Mouse (Mus musculus) limb, embryonic 11.5 days (tissue): ENCODE measurements around the gene Sf3b3. TPM values are rescaled to one million over a fixed set of nuclear protein-coding genes. Genes with fewer than 3 reads are reported as not detected.

Experiments
- ATAC-seq: fragments of 200-750 bp; cut with Nextera tagmentation; 2 replicates; pipeline ENCODE4 v1.8.0; 2017; ENCODE audit warnings: low read depth; ENCODE audit not compliant: insufficient number of reproducible peaks, low FRiP score, low TSS enrichment
- DNase-seq: peaks from one replicate; pipeline ENCODE4 v3.0.0-alpha.2; 2015; ENCODE audit warnings: low spot score
- H3K27ac ChIP-seq: fragments of 300-500 bp; sonication (generic); replicated peaks from 2 replicates; pipeline ENCODE4 v1.5.1; 2014; ENCODE audit warnings: low read depth, mild to moderate bottlenecking, low read length
- H3K27me3 ChIP-seq: fragments of 300-500 bp; sonication (generic); 2 replicates; pipeline ENCODE4 v1.6.1; 2014; ENCODE audit warnings: mild to moderate bottlenecking, low read length, mixed read lengths; ENCODE audit not compliant: control insufficient read depth, insufficient read depth
- H3K36me3 ChIP-seq: fragments of 300-500 bp; sonication (generic); 2 replicates; pipeline ENCODE4 v1.6.1; 2014; ENCODE audit warnings: mild to moderate bottlenecking, low read length, moderate library complexity, mixed read lengths; ENCODE audit not compliant: control insufficient read depth, insufficient read depth
- H3K4me1 ChIP-seq: fragments of 300-500 bp; sonication (generic); 2 replicates; pipeline ENCODE4 v1.6.1; 2014; ENCODE audit warnings: low read length, mixed read lengths; ENCODE audit not compliant: control insufficient read depth, insufficient read depth
- H3K4me2 ChIP-seq: fragments of 300-500 bp; sonication (generic); 2 replicates; pipeline ENCODE4 v1.6.1; 2014; ENCODE audit warnings: low read depth, mild to moderate bottlenecking, moderate library complexity; ENCODE audit not compliant: severe bottlenecking
- H3K4me3 ChIP-seq: fragments of 300-500 bp; sonication (generic); 2 replicates; pipeline ENCODE4 v1.5.1; 2014; ENCODE audit warnings: low read depth, low read length
- H3K9ac ChIP-seq: fragments of 300-500 bp; sonication (generic); 2 replicates; pipeline ENCODE4 v1.6.1; 2014; ENCODE audit warnings: mild to moderate bottlenecking, low read length
- H3K9me3 ChIP-seq: fragments of 300-500 bp; sonication (generic); 2 replicates; pipeline ENCODE4 v1.6.1; 2016; ENCODE audit warnings: low read length; ENCODE audit not compliant: control insufficient read depth
- WGBS: fragments of 180-500 bp; shearing (Covaris S2); extraction: QIAGEN DNeasy Blood & Tissue Kit; methylation state at CpG from one replicate; pipeline ENCODE4 v1.1.7; 2014; 5-methylcytosine and 5-hydroxymethylcytosine counted together
- polyA plus RNA-seq: library from polyadenylated mRNA; unstranded; fragments of >200 nt; fragmentation: Nextera tagmentation; extraction: Ambion mirVana; gene quantifications from 2 replicates; pipeline ENCODE4 v1.2.1, GENCODE M21; 2014

Sf3b3 gene
- polyA plus RNA-seq, 1 experiment from 2014 or later, result 215 TPM

GRCm38 (mm10) chr8:110843207-110843606 is 3.4 kb downstream of the Sf3b3 start:
- no peak for ATAC-seq
- 79% methylated on average over 5 of the region's 5 CpGs for WGBS
- Histone ChIP-seq H3K27ac (no peak overlapping the region), H3K9me3 (no peaks in the 10 kb centered on the region), H3K36me3 (peaks cover 34% of the 10 kb centered on the region), H3K9ac (no peak overlapping the region), H3K4me1 (peaks cover 6% of the 10 kb centered on the region), H3K4me3 (no peak overlapping the region), H3K27me3 (no peaks in the 10 kb centered on the region), H3K4me2 (no peak overlapping the region)
- DNase-seq, result no peak

GRCm38 (mm10) chr8:110842012-110842574 is 4.5 kb downstream of the Sf3b3 start:
- 93% methylated on average over 3 of the region's 3 CpGs for WGBS
- Histone ChIP-seq H3K4me3 (no peak overlapping the region), H3K4me2 (no peak overlapping the region), H3K9me3 (no peaks in the 10 kb centered on the region), H3K27ac (no peak overlapping the region), H3K36me3 (peaks cover 40% of the 10 kb centered on the region), H3K4me1 (no peaks in the 10 kb centered on the region; the same call in 1 of the 2 replicates), H3K27me3 (no peaks in the 10 kb centered on the region), H3K9ac (no peak overlapping the region)
- no peak for ATAC-seq
- DNase-seq, result no peak

DNA sequence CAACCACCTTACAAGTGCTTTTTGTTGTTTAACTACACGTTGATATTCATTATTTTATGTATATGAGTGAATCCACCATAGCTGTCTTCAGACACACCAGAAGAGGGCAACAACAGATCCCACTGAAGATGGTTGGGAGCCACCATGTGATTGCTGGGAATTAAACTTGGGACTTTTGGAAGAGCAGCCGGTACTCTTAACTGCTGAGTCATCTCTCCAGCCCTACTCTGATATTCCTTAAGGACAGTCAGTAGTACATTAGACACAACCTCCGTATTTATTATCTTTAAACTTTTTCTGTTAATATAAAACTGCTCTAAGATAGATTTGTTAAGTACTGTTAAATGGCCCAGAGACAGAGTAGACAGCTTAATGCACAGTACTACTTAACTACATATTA is 14.6 kb downstream of the Sf3b3 start:
- no peak overlapping the region for H3K27ac ChIP-seq
- ATAC-seq (no peak), DNase-seq (no peak)
- no peaks in the 10 kb centered on the region for H3K4me1 ChIP-seq
- H3K27me3 ChIP-seq, result no peaks in the 10 kb centered on the region
- H3K36me3 ChIP-seq, result peaks cover 45% of the 10 kb centered on the region
- no peak overlapping the region for H3K9ac ChIP-seq
- 92% methylated on average over 3 of the region's 3 CpGs for WGBS
- no peak overlapping the region for H3K4me3 ChIP-seq
- no peaks in the 10 kb centered on the region for H3K9me3 ChIP-seq
- H3K4me2 ChIP-seq, result no peak overlapping the region

GRCm38 (mm10) chr8:110828511-110828910 is 18.1 kb downstream of the Sf3b3 start:
- no peak overlapping the region for H3K4me2 ChIP-seq
- DNase-seq (no peak), ATAC-seq (no peak)
- H3K9me3 ChIP-seq, result no peaks in the 10 kb centered on the region
- no peak overlapping the region for H3K9ac ChIP-seq
- H3K4me3 ChIP-seq, result no peak overlapping the region
- no peaks in the 10 kb centered on the region for H3K4me1 ChIP-seq
- no peaks in the 10 kb centered on the region for H3K27me3 ChIP-seq
- peaks cover 51% of the 10 kb centered on the region for H3K36me3 ChIP-seq
- no peak overlapping the region for H3K27ac ChIP-seq
- 81% methylated on average over 3 of the region's 3 CpGs for WGBS

- no peak for ATAC-seq
- no peaks in the 10 kb centered on the region for H3K9me3 ChIP-seq
- H3K9ac ChIP-seq, result no peak overlapping the region
- H3K27me3 ChIP-seq, result no peaks in the 10 kb centered on the region
- H3K4me2 ChIP-seq, result no peak overlapping the region
- H3K4me1 ChIP-seq, result no peaks in the 10 kb centered on the region
- H3K36me3 ChIP-seq, result peaks cover 57% of the 10 kb centered on the region
- no peak for DNase-seq
- no peak overlapping the region for H3K4me3 ChIP-seq
- no peak overlapping the region for H3K27ac ChIP-seq
- 98% methylated on average over 1 of the region's 1 CpGs for WGBS
Observed at GRCm38 (mm10) chr8:110824861-110825260, 21.7 kb downstream of the Sf3b3 start.

- no peaks in the 10 kb centered on the region for H3K4me1 ChIP-seq
- H3K27ac ChIP-seq, result no peak overlapping the region
- H3K9me3 ChIP-seq, result no peaks in the 10 kb centered on the region
- no peaks in the 10 kb centered on the region for H3K27me3 ChIP-seq
- H3K4me2 ChIP-seq, result no peak overlapping the region
- no peak for DNase-seq
- H3K36me3 ChIP-seq, result peaks cover 58% of the 10 kb centered on the region
- WGBS, result 90% methylated on average over 3 of the region's 3 CpGs
- H3K9ac ChIP-seq, result no peak overlapping the region
- no peak overlapping the region for H3K4me3 ChIP-seq
- ATAC-seq, result no peak
Observed at GRCm38 (mm10) chr8:110821960-110822359, 24.6 kb downstream of the Sf3b3 start.

GRCm38 (mm10) chr8:110820257-110820656 is 26.3 kb downstream of the Sf3b3 start:
- 94% methylated on average over 2 of the region's 2 CpGs for WGBS
- no peaks in the 10 kb centered on the region for H3K4me1 ChIP-seq
- peaks cover 56% of the 10 kb centered on the region for H3K36me3 ChIP-seq

GRCm38 (mm10) chr8:110818593-110818992 is 28.0 kb downstream of the Sf3b3 start:
- Histone ChIP-seq H3K9ac (no peak overlapping the region), H3K36me3 (peaks cover 59% of the 10 kb centered on the region), H3K27me3 (no peaks in the 10 kb centered on the region), H3K4me3 (no peak overlapping the region), H3K4me1 (no peaks in the 10 kb centered on the region), H3K9me3 (no peaks in the 10 kb centered on the region), H3K27ac (no peak overlapping the region), H3K4me2 (no peak overlapping the region)
- ATAC-seq (no peak), DNase-seq (no peak)
- 91% methylated on average over 3 of the region's 3 CpGs for WGBS

More at GRCm38 (mm10) chr8:110820257-110820656, 26.3 kb downstream of the Sf3b3 start:
- Histone ChIP-seq H3K4me3 (no peak overlapping the region), H3K4me2 (no peak overlapping the region), H3K9ac (no peak overlapping the region), H3K27ac (no peak overlapping the region), H3K27me3 (no peaks in the 10 kb centered on the region), H3K9me3 (no peaks in the 10 kb centered on the region)
- ATAC-seq (no peak), DNase-seq (no peak)

DNA sequence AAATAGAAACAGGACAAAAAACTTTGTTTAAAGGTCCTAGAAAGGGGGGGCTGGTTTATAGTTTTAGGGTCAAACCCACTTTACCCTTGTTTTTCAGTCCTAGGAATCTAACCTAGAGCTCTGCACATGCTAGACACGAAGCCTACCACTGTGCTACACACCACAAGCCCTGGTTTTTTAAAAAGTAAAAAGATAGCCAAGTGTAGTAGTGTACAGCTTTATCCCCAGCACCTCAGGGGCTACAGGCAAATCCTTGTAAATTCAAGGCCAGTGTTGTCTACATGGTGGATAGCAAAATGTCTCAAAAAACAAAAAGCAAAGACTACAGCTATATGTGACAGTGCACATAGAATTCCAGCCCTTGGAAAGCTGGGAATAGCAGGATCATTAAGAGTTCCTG is 29.6 kb downstream of the Sf3b3 start:
- H3K4me2 ChIP-seq, result no peak overlapping the region
- no peaks in the 10 kb centered on the region for H3K27me3 ChIP-seq
- H3K9me3 ChIP-seq, result no peaks in the 10 kb centered on the region
- 100% methylated on average over 1 of the region's 1 CpGs for WGBS
- no peak for DNase-seq
- no peaks in the 10 kb centered on the region for H3K4me1 ChIP-seq
- H3K9ac ChIP-seq, result no peak overlapping the region
- no peak overlapping the region for H3K4me3 ChIP-seq
- no peak overlapping the region for H3K27ac ChIP-seq
- no peak for ATAC-seq
- peaks cover 67% of the 10 kb centered on the region for H3K36me3 ChIP-seq
